In genomic region chr9:107923956-107924355, GRCm38 (mm10) we compare ENCODE assay signal across 11 mouse cellular contexts. TPM values are rescaled to one million over a fixed set of nuclear protein-coding genes. Genes with fewer than 3 reads are reported as not detected.
DNase-seq lines count a peak whose midpoint lies in the region; ATAC-seq and TF ChIP-seq lines count a peak whose summit lies in the region.
"Had no signal": no experiment of that assay in that cellular context is flagged by ENCODE, and none has a peak within 500 bp of the region (broad histone marks: within the 10 kb centered on the region; RNA-seq: fewer than 3 reads in every experiment).

No protein-coding gene starts in this region.

- no peaks in the 10 kb centered on the region for H3K9me3 ChIP-seq in heart, embryonic 14.5 days (ENCODE audit: control insufficient read depth, low read length)

- H3K4me3 ChIP-seq in C2C12 (ENCODE audit: insufficient read depth, poor library complexity, severe bottlenecking), result no peak overlapping the region
- no peak overlapping the region for H3K4me3 ChIP-seq in heart, embryonic 14.5 days (ENCODE audit: control insufficient read depth in 1 of 2, insufficient read depth in 1 of 2, low read depth in 1 of 2, low read length in 2 of 2)
- H3K4me3 ChIP-seq in left cerebral cortex, adult 2 months, result no peak overlapping the region

- no peaks in the 10 kb centered on the region for H3K27me3 ChIP-seq in C2C12 (ENCODE audit: control insufficient read depth, insufficient read depth, insufficient read length)
- H3K27me3 ChIP-seq in heart, embryonic 14.5 days (ENCODE audit: control insufficient read depth, insufficient read depth, low read length), result no peaks in the 10 kb centered on the region

- H3K9ac ChIP-seq in heart, embryonic 14.5 days (ENCODE audit: low read length), result no peak overlapping the region

- TF ChIP-seq CTCF in C2C12 (IDR thresholded peaks at IDR 0.05; ENCODE audit: control insufficient read depth, insufficient read depth, insufficient read length), result no peak
- no peak for TF ChIP-seq CTCF in left cerebral cortex, adult 2 months (IDR thresholded peaks at IDR 0.05)

- peak overlapping the region; percentile 12 for H3K4me2 ChIP-seq in heart, embryonic 14.5 days (ENCODE audit: low read length)

- DNase-seq in 3T3-L1 (ENCODE audit: low read depth, low spot score), result peak; percentile 12
- peak; percentile 35 for DNase-seq in lung, postnatal 25 days (ENCODE audit: low spot score)
- no peak for DNase-seq in urinary bladder, postnatal 25 days (ENCODE audit: low spot score)
- DNase-seq in left cerebral cortex, adult 2 months (ENCODE audit: extremely low spot score in 1 of 2, low spot score in 2 of 2), result no peak
- no peak for DNase-seq in left cerebral cortex, postnatal 4 days
- DNase-seq in frontal cortex, postnatal 10 days (ENCODE audit: low spot score in 2 of 2), result no peak
- DNase-seq: kidney, postnatal 36 days; thymus, postnatal 14 days had no signal

- no peaks in the 10 kb centered on the region for H3K79me2 ChIP-seq in C2C12 (ENCODE audit: control insufficient read depth, insufficient read depth)

- peaks cover 25 to 45% of the 10 kb centered on the region in 2 experiments for H3K4me1 ChIP-seq in heart, embryonic 14.5 days (ENCODE audit: control insufficient read depth in 2 of 2, insufficient read depth in 2 of 2, low read length in 2 of 2)

- no peak overlapping the region for H3ac ChIP-seq in C2C12 (ENCODE audit: control insufficient read depth, insufficient read length, low read depth)

- no peaks in the 10 kb centered on the region for H3K79me3 ChIP-seq in C2C12 (ENCODE audit: low read depth)

- 19% methylated on average over 6 of the region's 6 CpGs for WGBS in heart, embryonic 14.5 days

- intact Hi-C loops in left cerebral cortex, adult 2 months (cut with DNase I), result no loop called here
- intact Hi-C loops in left cerebral cortex, postnatal 4 days (cut with DNase I), result no loop called here

- 0 out of 2 replicates have a peak, but pooled peaks have one; percentile 10 for ATAC-seq in heart, embryonic 14.5 days (ENCODE audit: insufficient number of reproducible peaks, insufficient read depth, low FRiP score, low read depth)

- H3K27ac ChIP-seq in heart, embryonic 14.5 days (replicated peaks in 1 of 2; ENCODE audit: control insufficient read depth in 1 of 2, insufficient read depth in 1 of 2, low read depth in 2 of 2, low read length in 2 of 2), result peak overlapping the region in 1 of 2 experiments; percentile 53; a peak in 1 of 4 replicates
- H3K27ac ChIP-seq in left cerebral cortex, adult 2 months, result no peak overlapping the region; the same call in 1 of the 2 replicates

- no peaks in the 10 kb centered on the region for H3K36me3 ChIP-seq in C2C12 (ENCODE audit: control insufficient read depth, insufficient read depth)
- no peaks in the 10 kb centered on the region for H3K36me3 ChIP-seq in heart, embryonic 14.5 days (ENCODE audit: control insufficient read depth, insufficient read depth, low read length)

TF ChIP-seq in C2C12, 6 proteins besides CTCF, POLR2A, EP300 and RAD21:
- TF ChIP-seq MAX (IDR thresholded peaks at IDR 0.05) (no peak), USF1 (IDR thresholded peaks at IDR 0.05; ENCODE audit: low read depth) (no peak), MYOD1 (IDR thresholded peaks at IDR 0.05; ENCODE audit: control insufficient read depth, insufficient read length, low read depth) (peak; percentile 29)

RNA-seq across cellular contexts. Expression of gene Actl11, which starts 4.3 kb away (rescaled TPM):
- not detected for polyA plus RNA-seq in C2C12 (2012; fragmentation: generic; extraction: Trizol)
- not detected in 2 replicates for polyA plus RNA-seq in heart, embryonic 14.5 days (2014; fragmentation: Nextera tagmentation; extraction: Ambion mirVana)
- total RNA-seq in left cerebral cortex, adult 2 months (2021), result not detected
- total RNA-seq in left cerebral cortex, postnatal 4 days (2021), result not detected
- polyA plus RNA-seq: neural tube, embryonic 14.5 days had no signal

RNA-seq across cellular contexts. Expression of gene Camkv, which starts 11.5 kb away (rescaled TPM):
- 0.07 TPM for polyA plus RNA-seq in C2C12 (2012; fragmentation: generic; extraction: Trizol)
- 0.07 and 0.13 TPM in 2 replicates for polyA plus RNA-seq in heart, embryonic 14.5 days (2014; fragmentation: Nextera tagmentation; extraction: Ambion mirVana)
- total RNA-seq in left cerebral cortex, adult 2 months (2021), result 100 to 1,000 TPM; 330 to 356 TPM
- total RNA-seq in left cerebral cortex, postnatal 4 days (2021), result 100 to 1,000 TPM; 333 to 354 TPM

RNA-seq across cellular contexts. Expression of gene Mst1r, which starts 17.3 kb away (rescaled TPM):
- polyA plus RNA-seq in C2C12 (2012; fragmentation: generic; extraction: Trizol), result 0.02 TPM
- 1.00 and 1.5 TPM in 2 replicates for polyA plus RNA-seq in heart, embryonic 14.5 days (2014; fragmentation: Nextera tagmentation; extraction: Ambion mirVana)
- total RNA-seq in left cerebral cortex, adult 2 months (2021), result under 1 TPM; 0.68 to 0.91 TPM
- 1 to 10 TPM; 2.2 to 3.6 TPM for total RNA-seq in left cerebral cortex, postnatal 4 days (2021)

RNA-seq across cellular contexts. Expression of gene Traip, which starts 26.0 kb away (rescaled TPM):
- polyA plus RNA-seq in C2C12 (2012; fragmentation: generic; extraction: Trizol), result 18.5 TPM
- 8.6 and 10.2 TPM in 2 replicates for polyA plus RNA-seq in heart, embryonic 14.5 days (2014; fragmentation: Nextera tagmentation; extraction: Ambion mirVana)
- 10 to 100 TPM in 1 of 2 experiments, 1 to 10 TPM in 1; 9.5 to 10.9 TPM for total RNA-seq in left cerebral cortex, adult 2 months (2021)
- 10 to 100 TPM; 21.2 to 21.3 TPM for total RNA-seq in left cerebral cortex, postnatal 4 days (2021)

RNA-seq across cellular contexts. Expression of gene Mon1a, which starts 36.0 kb away (rescaled TPM):
- 7.7 TPM for polyA plus RNA-seq in C2C12 (2012; fragmentation: generic; extraction: Trizol)
- polyA plus RNA-seq in heart, embryonic 14.5 days (2014; fragmentation: Nextera tagmentation; extraction: Ambion mirVana), result 8.2 and 9.4 TPM in 2 replicates
- 10 to 100 TPM; 24.3 to 26.7 TPM for total RNA-seq in left cerebral cortex, adult 2 months (2021)
- 10 to 100 TPM; 15.2 to 16.1 TPM for total RNA-seq in left cerebral cortex, postnatal 4 days (2021)

Comparison
In these comparisons a context has a peak if more than half of its experiments do, and no peak if none do; other contexts are left out.
1. DNase-seq: peak in 3T3-L1 (single experiment) and lung, postnatal 25 days (single experiment); none in urinary bladder, postnatal 25 days (single experiment), left cerebral cortex, adult 2 months (0 of 2), left cerebral cortex, postnatal 4 days (single experiment) and frontal cortex, postnatal 10 days (0 of 2).